Mouse (Mus musculus) heart, embryonic 16.5 days (tissue): ENCODE measurements around the gene Hydin. TPM values are rescaled to one million over a fixed set of nuclear protein-coding genes. Genes with fewer than 3 reads are reported as not detected.
"Not testable (repeated sequence)": the region's sequence is repeated elsewhere in the genome, so short reads cannot be mapped to it uniquely, and the experiment has no call there.

Experiments
- ATAC-seq: fragments of 200-750 bp; cut with Nextera tagmentation; replicated peaks from 2 replicates; pipeline ENCODE4 v1.8.0; 2017; ENCODE audit warnings: moderate number of reproducible peaks; ENCODE audit not compliant: insufficient read depth, low FRiP score; ENCODE audit errors: extremely low read depth
- H3K27ac ChIP-seq: fragments of 300-500 bp; sonication (generic); 2 replicates; pipeline ENCODE4 v1.5.1; 2014; ENCODE audit warnings: mild to moderate bottlenecking, low read length, control low read depth, moderate library complexity
- H3K27me3 ChIP-seq: fragments of 300-500 bp; sonication (generic); 2 replicates; pipeline ENCODE4 v1.6.1; 2014; ENCODE audit warnings: low read length, mixed read lengths; ENCODE audit not compliant: control insufficient read depth, insufficient read depth
- H3K36me3 ChIP-seq: fragments of 300-500 bp; sonication (generic); 2 replicates; pipeline ENCODE4 v1.6.1; 2014; ENCODE audit not compliant: control insufficient read depth, insufficient read depth
- H3K4me1 ChIP-seq: fragments of 300-500 bp; sonication (generic); 2 replicates; pipeline ENCODE4 v1.6.1; 2014; ENCODE audit warnings: low read length, mixed read lengths; ENCODE audit not compliant: control insufficient read depth, insufficient read depth
- H3K4me2 ChIP-seq: fragments of 300-500 bp; sonication (generic); 2 replicates; pipeline ENCODE4 v1.6.1; 2014; ENCODE audit warnings: low read depth, mild to moderate bottlenecking, control low read depth, low read length
- H3K4me3 ChIP-seq: fragments of 300-500 bp; sonication (generic); 2 replicates; pipeline ENCODE4 v1.5.1; 2014; ENCODE audit warnings: mild to moderate bottlenecking, control low read depth, low read length
- H3K9ac ChIP-seq: fragments of 300-500 bp; sonication (generic); 2 replicates; pipeline ENCODE4 v1.6.1; 2014; ENCODE audit warnings: low read length, control low read depth
- H3K9me3 ChIP-seq: fragments of 300-500 bp; sonication (generic); replicated peaks from 2 replicates; pipeline ENCODE4 v1.6.1; 2016; ENCODE audit warnings: low read length; ENCODE audit not compliant: control insufficient read depth
- WGBS: fragments of 180-500 bp; shearing (Covaris S2); extraction: QIAGEN DNeasy Blood & Tissue Kit; methylation state at CpG from one replicate; pipeline ENCODE4 v1.1.7; 2014; 5-methylcytosine and 5-hydroxymethylcytosine counted together
- polyA plus RNA-seq: library from polyadenylated mRNA; unstranded; fragments of >200 nt; fragmentation: Nextera tagmentation; extraction: Ambion mirVana; gene quantifications from 2 replicates; pipeline ENCODE4 v1.2.1, GENCODE M21; 2015

The Hydin gene
- polyA plus RNA-seq, 1 experiment from 2014 or later: 0.11 TPM

GRCm38 (mm10) chr8:110500661-110501060, 233.9 kb downstream of the Hydin start:
- no peak overlapping the region for H3K9ac ChIP-seq
- no peak for ATAC-seq
- WGBS: 70% methylated on average over 6 of the region's 6 CpGs

GRCm38 (mm10) chr8:110501330-110501729, 234.6 kb downstream of the Hydin start:
- ATAC-seq: no peak
- 0 out of 2 replicates have a peak, but pooled peaks cover 5% of the 10 kb centered on the region for H3K27me3 ChIP-seq
- no peak overlapping the region for H3K9ac ChIP-seq
- H3K9me3 ChIP-seq: no peaks in the 10 kb centered on the region
- 87% methylated on average over 4 of the region's 4 CpGs for WGBS
- no peaks in the 10 kb centered on the region for H3K4me1 ChIP-seq
- no peaks in the 10 kb centered on the region for H3K36me3 ChIP-seq
- no peak overlapping the region for H3K4me3 ChIP-seq
- no peak overlapping the region for H3K4me2 ChIP-seq
- H3K27ac ChIP-seq: no peak overlapping the region

More at GRCm38 (mm10) chr8:110500661-110501060, 233.9 kb downstream of the Hydin start:
- Histone ChIP-seq H3K27me3 (0 out of 2 replicates have a peak, but pooled peaks cover 5% of the 10 kb centered on the region), H3K9me3 (no peaks in the 10 kb centered on the region), H3K27ac (no peak overlapping the region), H3K4me3 (no peak overlapping the region), H3K36me3 (no peaks in the 10 kb centered on the region), H3K4me2 (no peak overlapping the region), H3K4me1 (no peaks in the 10 kb centered on the region)

- Histone ChIP-seq H3K27ac (no peak overlapping the region), H3K4me1 (no peaks in the 10 kb centered on the region), H3K36me3 (no peaks in the 10 kb centered on the region), H3K4me2 (no peak overlapping the region), H3K9ac (no peak overlapping the region), H3K9me3 (no peaks in the 10 kb centered on the region), H3K4me3 (no peak overlapping the region), H3K27me3 (0 out of 2 replicates have a peak, but pooled peaks cover 5% of the 10 kb centered on the region)
- 10% methylated on average over 10 of the region's 10 CpGs for WGBS
- ATAC-seq: no peak
Measured at GRCm38 (mm10) chr8:110502880-110503279, 236.1 kb downstream of the Hydin start.

GRCm38 (mm10) chr8:110508766-110509165, 242.0 kb downstream of the Hydin start:
- ATAC-seq: no peak
- H3K4me2 ChIP-seq: no peak overlapping the region
- WGBS: 43% methylated on average over 3 of the region's 3 CpGs
- H3K9ac ChIP-seq: no peak overlapping the region
- no peak overlapping the region for H3K4me3 ChIP-seq
- no peaks in the 10 kb centered on the region for H3K4me1 ChIP-seq
- H3K9me3 ChIP-seq: peaks cover 8% of the 10 kb centered on the region
- no peaks in the 10 kb centered on the region for H3K36me3 ChIP-seq
- H3K27me3 ChIP-seq: 0 out of 2 replicates have a peak, but pooled peaks cover 3% of the 10 kb centered on the region
- H3K27ac ChIP-seq: no peak overlapping the region

- Histone ChIP-seq H3K4me1 (no peaks in the 10 kb centered on the region), H3K9ac (no peak overlapping the region), H3K27me3 (no peaks in the 10 kb centered on the region), H3K4me3 (no peak overlapping the region), H3K36me3 (no peaks in the 10 kb centered on the region), H3K4me2 (no peak overlapping the region), H3K27ac (no peak overlapping the region), H3K9me3 (no peaks in the 10 kb centered on the region)
- 71% methylated on average over 7 of the region's 7 CpGs for WGBS
- ATAC-seq: no peak
Measured at GRCm38 (mm10) chr8:110519790-110520189, 253.0 kb downstream of the Hydin start.

GRCm38 (mm10) chr8:110521851-110522250, 255.1 kb downstream of the Hydin start:
- H3K9me3 ChIP-seq: no peaks in the 10 kb centered on the region
- H3K27me3 ChIP-seq: no peaks in the 10 kb centered on the region
- WGBS: 85% methylated on average over 12 of the region's 12 CpGs
- H3K36me3 ChIP-seq: no peaks in the 10 kb centered on the region
- H3K27ac ChIP-seq: no peak overlapping the region
- no peaks in the 10 kb centered on the region; the same call in 1 of the 2 replicates for H3K4me1 ChIP-seq
- H3K4me2 ChIP-seq: no peak overlapping the region
- ATAC-seq: no peak
- no peak overlapping the region for H3K4me3 ChIP-seq
- H3K9ac ChIP-seq: no peak overlapping the region

GRCm38 (mm10) chr8:110522495-110522894, 255.7 kb downstream of the Hydin start:
- H3K9me3 ChIP-seq, H3K9ac ChIP-seq, H3K36me3 ChIP-seq, H3K4me3 ChIP-seq, ATAC-seq, H3K27me3 ChIP-seq, H3K4me1 ChIP-seq, H3K27ac ChIP-seq, H3K4me2 ChIP-seq: not testable (repeated sequence)
- 85% methylated on average over 7 of the region's 7 CpGs for WGBS

- Histone ChIP-seq H3K4me1 (no peaks in the 10 kb centered on the region; the same call in 1 of the 2 replicates), H3K4me3 (no peak overlapping the region), H3K4me2 (no peak overlapping the region), H3K9ac (no peak overlapping the region), H3K27ac (no peak overlapping the region), H3K9me3 (no peaks in the 10 kb centered on the region), H3K36me3 (no peaks in the 10 kb centered on the region), H3K27me3 (no peaks in the 10 kb centered on the region)
- 57% methylated on average over 15 of the region's 15 CpGs for WGBS
- no peak for ATAC-seq
Measured at GRCm38 (mm10) chr8:110522985-110523384, 256.2 kb downstream of the Hydin start.

- no peak overlapping the region for H3K4me3 ChIP-seq
- no peaks in the 10 kb centered on the region for H3K9me3 ChIP-seq
- H3K4me2 ChIP-seq: no peak overlapping the region
- H3K27ac ChIP-seq: no peak overlapping the region
- ATAC-seq: no peak
- H3K36me3 ChIP-seq: no peaks in the 10 kb centered on the region
- 54% methylated on average over 15 of the region's 15 CpGs for WGBS
- no peaks in the 10 kb centered on the region; the same call in 1 of the 2 replicates for H3K4me1 ChIP-seq
- no peak overlapping the region for H3K9ac ChIP-seq
- no peaks in the 10 kb centered on the region for H3K27me3 ChIP-seq
Measured at GRCm38 (mm10) chr8:110525229-110525628, 258.5 kb downstream of the Hydin start.
